Mouse (Mus musculus) urinary bladder, adult 18-20 months (tissue): ENCODE measurements around the gene Tgfbr2.
"Not testable (repeated sequence)": the region's sequence is repeated elsewhere in the genome, so short reads cannot be mapped to it uniquely, and the experiment has no call there.

Source experiments
- DNase-seq, 2 experiments: peaks; one replicate each; pipeline ENCODE4 v3.0.0; 2022; ENCODE audit warnings: low spot score in 2 of 2, mixed read lengths in 2 of 2

Gene Tgfbr2

DNA sequence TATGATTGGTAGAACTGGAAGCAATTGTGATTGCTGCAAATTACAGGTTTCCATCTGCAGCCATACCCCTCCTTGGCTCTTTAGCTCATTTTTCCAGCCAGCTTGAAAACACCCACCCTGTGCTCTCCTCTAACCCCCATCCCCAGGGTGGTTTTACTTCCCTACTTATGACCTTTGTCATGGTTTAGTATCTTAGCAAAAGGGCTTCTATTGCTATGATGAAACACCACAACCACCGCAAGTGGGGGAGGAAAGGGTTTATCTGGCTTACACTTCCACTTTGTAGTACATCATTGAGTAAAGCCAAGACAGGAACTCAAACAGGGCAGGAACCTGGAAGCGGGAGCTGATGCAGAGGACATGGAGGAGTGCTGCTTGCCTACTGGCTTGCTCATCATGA, 97.7 kb downstream of the Tgfbr2 start:
- DNase-seq = no peak

DNA sequence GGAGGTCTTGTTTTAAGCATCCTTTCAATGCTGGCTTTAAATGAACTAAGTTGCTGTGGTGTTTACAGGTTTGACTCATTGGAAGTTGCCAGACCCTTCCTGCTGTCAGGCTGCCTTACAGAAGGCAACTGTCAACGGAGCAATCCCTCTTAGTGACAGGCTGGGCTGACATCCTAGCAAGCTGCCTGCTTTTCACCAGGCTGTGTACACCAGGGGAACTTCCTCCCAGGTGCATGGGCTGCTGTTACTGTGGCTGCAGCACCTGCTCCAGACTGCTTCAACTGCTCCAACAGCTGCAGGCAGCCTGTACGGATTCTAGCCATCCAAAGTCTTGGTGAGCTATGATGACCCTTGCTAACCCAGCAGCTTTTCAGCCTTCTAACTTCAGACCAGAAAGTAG, 98.2 kb downstream of the Tgfbr2 start:
- DNase-seq = no peak

DNA sequence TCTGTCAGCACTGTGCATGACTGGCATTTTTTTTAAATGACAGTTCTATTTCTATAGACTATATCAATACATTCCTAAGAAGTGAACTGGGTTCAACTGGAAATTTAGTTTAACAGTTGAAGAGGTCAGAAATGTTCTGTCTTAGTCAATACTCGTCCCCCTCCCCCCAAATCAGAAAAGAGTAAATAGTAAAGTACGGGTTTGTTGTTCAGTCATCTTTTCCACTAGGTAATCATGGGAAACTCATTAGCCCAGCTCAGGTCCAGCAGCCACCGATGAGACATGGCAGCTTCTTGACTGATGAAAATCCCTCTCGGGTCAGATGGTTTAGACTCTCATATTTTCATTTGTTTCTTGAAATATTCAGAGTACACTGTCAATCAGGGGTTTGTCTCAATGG, 99.0 kb downstream of the Tgfbr2 start:
- no peak for DNase-seq

DNA sequence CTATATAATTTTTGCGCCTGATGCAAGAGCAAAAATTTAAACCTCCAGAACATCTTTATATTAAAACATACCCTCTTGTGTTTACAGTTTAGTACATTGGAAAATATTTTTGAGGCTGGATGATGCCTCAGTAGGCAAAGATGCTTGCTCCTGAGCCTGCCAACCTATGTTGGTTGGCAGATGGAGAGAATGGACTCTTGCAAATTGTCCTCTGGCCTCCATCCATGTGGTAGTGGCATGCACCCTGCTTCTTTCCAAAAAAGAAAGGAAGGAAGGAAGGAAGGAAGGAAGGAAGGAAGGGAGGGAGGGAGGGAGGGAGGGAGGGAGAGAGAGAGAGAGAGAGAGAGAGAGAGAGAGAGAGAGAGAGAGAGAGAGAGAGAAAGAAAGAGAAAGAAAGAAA, 103.6 kb downstream of the Tgfbr2 start:
- not testable (repeated sequence) for DNase-seq

DNA sequence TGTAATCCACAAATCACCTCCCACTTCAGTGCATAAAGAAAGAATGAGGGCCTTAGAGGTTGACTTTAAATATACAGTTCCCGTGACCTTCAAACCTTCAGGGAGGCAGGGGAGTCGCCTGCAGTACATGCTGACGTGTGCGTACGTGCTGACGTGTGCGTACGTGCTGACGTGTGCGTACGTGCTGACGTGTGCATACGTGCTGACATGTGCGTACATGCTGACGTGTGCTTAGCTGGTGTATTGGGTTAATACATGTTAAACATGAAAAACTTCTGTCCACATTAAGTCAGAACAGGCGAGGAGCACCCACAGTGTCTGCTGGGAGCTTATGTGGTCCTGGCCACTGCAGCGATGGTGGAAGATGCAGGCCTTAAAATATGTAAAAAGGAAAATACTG, 110.4 kb downstream of the Tgfbr2 start:
- DNase-seq = no peak

DNA sequence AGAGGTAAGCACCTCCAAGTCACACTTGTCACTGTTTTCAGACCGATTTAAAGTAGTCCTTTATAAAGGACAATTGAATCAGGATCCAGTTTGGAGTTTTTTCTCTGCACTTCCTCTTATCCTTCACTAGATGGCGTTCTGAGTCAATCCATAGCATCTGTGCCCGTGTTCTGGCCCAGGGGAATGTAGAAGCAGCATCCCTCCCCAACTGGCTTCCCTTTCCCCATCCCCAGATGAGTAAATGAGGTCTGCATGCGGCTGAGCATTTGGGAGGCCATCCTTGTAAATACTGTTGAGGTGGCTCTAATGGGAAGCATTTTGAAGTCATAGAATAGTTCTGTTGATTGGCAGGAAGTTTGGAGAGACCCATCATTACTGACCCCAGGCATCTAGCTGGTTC, 114.5 kb downstream of the Tgfbr2 start:
- DNase-seq = no peak

DNA sequence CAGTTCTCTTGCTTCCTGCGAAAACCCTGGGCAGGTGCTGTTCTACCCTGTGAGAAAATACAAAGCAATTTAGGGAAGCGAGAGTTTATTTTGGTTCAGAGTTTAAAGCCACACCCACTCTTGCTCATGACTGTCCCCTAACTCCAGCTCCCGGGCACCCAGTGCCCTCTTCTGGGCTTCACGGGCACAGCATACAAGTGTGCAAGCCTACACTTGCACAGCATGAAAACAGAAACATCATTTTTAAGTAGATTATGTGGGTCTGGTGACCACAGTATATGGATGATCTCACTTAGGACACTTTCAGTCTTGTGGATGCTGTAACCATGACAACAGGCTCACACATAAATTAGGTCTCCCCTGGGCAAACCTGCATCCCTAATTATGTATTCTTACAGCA, 116.0 kb downstream of the Tgfbr2 start:
- DNase-seq = no peak

DNA sequence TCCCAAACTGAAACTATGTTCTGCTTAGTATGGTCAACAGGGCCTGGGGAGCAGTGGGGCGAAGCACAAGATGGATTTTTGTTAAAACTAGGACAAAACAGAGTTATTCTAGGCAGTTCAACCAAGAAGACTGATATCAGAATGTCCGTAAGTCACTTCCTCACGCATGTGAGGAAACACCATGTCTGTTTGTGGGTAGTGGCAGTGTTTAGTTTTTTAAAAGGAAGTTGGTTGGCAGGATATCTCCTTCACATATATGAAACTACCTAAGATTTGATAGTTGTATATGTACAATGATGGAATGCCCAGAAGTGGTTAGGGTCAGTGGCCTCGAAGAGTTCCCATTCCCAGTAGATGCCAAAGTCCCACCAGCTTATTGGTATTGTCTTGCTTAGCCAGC, 116.7 kb downstream of the Tgfbr2 start:
- no peak for DNase-seq

DNA sequence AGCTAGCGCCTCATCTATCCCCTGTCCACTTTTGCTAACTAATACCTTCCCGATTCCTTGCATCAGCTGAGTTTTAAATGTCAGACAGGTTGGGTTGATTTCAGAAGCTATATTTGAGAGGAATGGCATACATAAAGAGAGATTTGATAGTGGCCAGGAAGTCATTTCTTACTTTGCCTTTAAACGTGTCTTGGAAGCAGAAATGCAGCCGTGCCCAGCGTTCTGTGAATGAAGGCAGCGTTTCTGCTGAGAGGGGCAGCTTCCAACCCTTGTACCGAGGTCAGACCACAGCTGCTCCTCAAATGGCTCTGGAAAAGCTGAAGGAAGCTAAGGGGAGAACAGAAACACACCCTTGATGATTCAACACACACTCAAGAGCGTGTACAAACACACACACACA, 121.2 kb downstream of the Tgfbr2 start:
- no peak for DNase-seq

DNA sequence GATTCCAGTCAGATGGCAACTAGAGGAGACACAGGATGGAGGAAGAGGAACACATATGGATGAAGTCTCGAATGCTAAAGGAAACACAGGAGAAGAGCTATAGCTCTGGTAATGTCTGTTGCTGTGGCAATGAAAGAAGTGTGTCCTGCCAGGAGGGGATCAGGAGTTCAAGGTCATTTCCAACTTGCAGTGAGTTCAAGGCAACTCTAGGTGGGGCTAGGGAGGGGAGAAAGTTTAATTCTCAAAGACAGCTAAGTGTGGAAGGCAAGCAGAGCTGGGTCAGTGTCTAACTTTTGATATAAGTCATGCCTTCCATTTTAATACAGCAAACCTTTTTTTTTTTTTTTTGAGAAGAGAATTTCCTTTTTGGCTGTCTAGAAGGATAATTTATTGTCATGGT, 125.2 kb downstream of the Tgfbr2 start:
- DNase-seq = no peak

DNA sequence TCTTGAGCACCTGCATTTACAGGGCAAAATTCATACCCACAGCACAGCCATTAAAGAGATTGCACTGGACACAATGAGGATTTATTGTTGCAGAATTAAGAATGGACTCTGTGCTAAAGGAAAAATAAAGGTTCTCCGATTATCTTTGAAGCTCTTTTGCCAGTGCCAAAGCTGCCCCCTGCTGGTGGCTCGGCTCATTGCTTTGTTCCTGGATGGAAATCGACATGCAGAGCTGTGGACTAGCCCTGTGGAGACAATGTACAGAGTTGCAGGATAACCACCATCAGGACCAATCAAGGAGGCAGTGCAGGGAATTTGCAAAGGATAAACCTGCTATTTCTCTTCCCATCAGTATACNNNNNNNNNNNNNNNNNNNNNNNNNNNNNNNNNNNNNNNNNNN, 133.4 kb downstream of the Tgfbr2 start:
- DNase-seq = peak; percentile 56 to 85

DNA sequence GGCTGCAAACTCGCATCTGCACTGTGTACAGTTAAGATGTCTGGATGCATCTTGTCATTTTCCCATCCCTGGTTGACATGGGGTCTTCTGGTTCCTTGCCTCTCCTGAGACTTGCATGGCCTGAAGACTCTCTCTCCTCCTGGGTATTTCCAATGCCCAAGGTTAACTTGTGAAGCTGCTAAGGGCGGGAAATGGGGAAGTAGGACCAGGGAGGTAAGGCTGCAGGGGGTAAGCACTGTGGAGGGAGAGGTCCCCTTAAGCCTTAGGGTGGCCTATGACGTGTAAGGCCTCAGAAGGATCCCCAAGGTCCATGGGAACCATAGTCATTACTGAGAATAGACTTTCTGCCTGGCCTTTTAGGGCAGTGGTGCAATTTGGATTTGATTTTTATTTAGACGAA, 133.8 kb downstream of the Tgfbr2 start:
- DNase-seq = no peak

DNA sequence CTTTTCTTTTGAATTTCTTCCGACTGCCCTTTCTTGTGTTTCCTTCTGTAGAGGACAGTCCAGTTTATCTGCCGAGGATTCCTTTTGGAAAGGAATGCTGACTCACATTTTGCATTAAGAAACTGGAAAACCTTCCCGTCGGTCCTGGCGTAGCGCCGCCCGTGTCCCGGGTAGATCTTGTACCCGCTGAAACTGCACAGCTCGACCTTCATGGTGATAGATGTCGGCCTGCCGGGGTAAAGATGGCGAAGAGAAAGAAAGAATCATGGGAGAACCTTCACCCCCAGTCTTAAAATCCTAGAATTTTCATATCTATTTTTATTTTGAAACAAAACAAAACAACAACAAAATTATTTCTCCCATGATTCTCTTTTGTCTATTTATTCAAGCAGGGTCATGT, 134.3 kb downstream of the Tgfbr2 start:
- not testable (repeated sequence) for DNase-seq

DNA sequence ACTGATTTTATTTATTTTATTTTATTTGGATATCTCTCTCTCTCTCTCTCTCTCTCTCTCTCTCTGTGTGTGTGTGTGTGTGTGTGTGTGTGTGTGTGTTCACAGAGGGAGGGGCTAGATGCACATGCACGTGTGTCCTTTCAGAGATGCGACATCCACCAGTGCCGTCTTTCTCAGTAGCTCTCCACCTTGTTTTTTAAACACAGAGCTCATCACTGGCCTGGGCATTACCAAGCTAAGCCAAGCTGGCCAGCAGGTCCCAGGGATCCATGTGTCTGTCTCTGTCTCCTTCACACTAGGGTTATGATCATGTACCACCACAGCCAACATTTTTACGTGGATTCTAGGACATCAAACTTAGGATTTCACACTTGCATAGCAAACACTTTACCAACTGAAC, 135.2 kb downstream of the Tgfbr2 start:
- no peak for DNase-seq

DNA sequence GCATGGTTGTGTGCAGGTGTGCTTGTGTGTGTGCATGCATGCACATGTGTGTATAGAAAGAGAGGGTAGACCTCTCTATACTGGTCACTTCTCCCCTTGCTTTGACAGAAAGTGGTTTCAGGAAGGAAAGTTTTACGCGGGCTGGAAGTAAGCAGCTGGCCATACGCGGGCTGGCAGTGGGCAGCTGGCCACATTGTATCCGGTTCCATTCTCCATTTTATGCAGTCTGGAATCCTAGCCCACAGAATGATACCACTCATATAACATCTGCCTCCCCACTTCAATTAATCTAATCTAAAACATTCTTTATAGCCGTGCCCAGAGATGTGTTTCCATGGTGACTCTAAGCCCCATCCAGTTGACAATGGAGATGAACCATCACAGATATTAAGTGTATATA, 136.9 kb downstream of the Tgfbr2 start:
- DNase-seq = no peak
